Mouse (Mus musculus) heart, embryonic 14.5 days (tissue): ENCODE measurements around the gene Cyth4. TPM values are rescaled to one million over a fixed set of nuclear protein-coding genes. Genes with fewer than 3 reads are reported as not detected.

Source experiments
- ATAC-seq: fragments of 200-750 bp; cut with Nextera tagmentation; 2 replicates; pipeline ENCODE4 v1.8.0; 2017; ENCODE audit warnings: low read depth, moderate TSS enrichment; ENCODE audit not compliant: insufficient number of reproducible peaks, insufficient read depth, low FRiP score
- H3K27ac ChIP-seq, 2 experiments: fragments of 200-500 bp in 1 of 2; fragments of 300-500 bp in 1 of 2; sonication (generic) in 1 of 2; replicated peaks in 1 of 2; 2 replicates each; pipeline ENCODE4 v1.5.1; 2012 to 2014; ENCODE audit warnings: low read depth in 2 of 2, low read length in 2 of 2, control low read depth in 1 of 2, mild to moderate bottlenecking in 1 of 2, mixed read lengths in 1 of 2; ENCODE audit not compliant: control insufficient read depth in 1 of 2, insufficient read depth in 1 of 2
- H3K27me3 ChIP-seq: fragments of 300-500 bp; sonication (generic); 2 replicates; pipeline ENCODE4 v1.6.1; 2014; ENCODE audit warnings: mild to moderate bottlenecking, low read length, control low read depth; ENCODE audit not compliant: control insufficient read depth, insufficient read depth
- H3K36me3 ChIP-seq: fragments of 300-500 bp; sonication (generic); 2 replicates; pipeline ENCODE4 v1.6.1; 2014; ENCODE audit warnings: mild to moderate bottlenecking, control low read depth, low read length, mixed read lengths; ENCODE audit not compliant: control insufficient read depth, insufficient read depth
- H3K4me1 ChIP-seq, 2 experiments: fragments of 200-500 bp in 1 of 2; fragments of 300-500 bp in 1 of 2; sonication (generic) in 1 of 2; 2 replicates each; pipeline ENCODE4 v1.6.1; 2012 to 2014; ENCODE audit warnings: low read length in 2 of 2, control low read depth in 1 of 2, mixed read lengths in 1 of 2; ENCODE audit not compliant: control insufficient read depth in 2 of 2, insufficient read depth in 2 of 2
- H3K4me2 ChIP-seq: fragments of 300-500 bp; sonication (generic); 2 replicates; pipeline ENCODE4 v1.6.1; 2014; ENCODE audit warnings: mild to moderate bottlenecking, low read length
- H3K4me3 ChIP-seq, 2 experiments: fragments of 200-500 bp in 1 of 2; fragments of 300-500 bp in 1 of 2; sonication (generic) in 1 of 2; 2 replicates each; pipeline ENCODE4 v1.5.1; 2012 to 2014; ENCODE audit warnings: low read length in 2 of 2, mild to moderate bottlenecking in 2 of 2, control low read depth in 1 of 2, low read depth in 1 of 2, moderate library complexity in 1 of 2; ENCODE audit not compliant: control insufficient read depth in 1 of 2, insufficient read depth in 1 of 2
- H3K9ac ChIP-seq: fragments of 300-500 bp; sonication (generic); 2 replicates; pipeline ENCODE4 v1.6.1; 2014; ENCODE audit warnings: mild to moderate bottlenecking, low read length
- H3K9me3 ChIP-seq: fragments of 300-500 bp; sonication (generic); 2 replicates; pipeline ENCODE4 v1.6.1; 2016; ENCODE audit warnings: low read length, control low read depth; ENCODE audit not compliant: control insufficient read depth
- WGBS: fragments of 180-500 bp; shearing (Covaris S2); extraction: QIAGEN DNeasy Blood & Tissue Kit; methylation state at CpG from one replicate; pipeline ENCODE4 v1.1.7; 2014; 5-methylcytosine and 5-hydroxymethylcytosine counted together
- polyA plus RNA-seq: library from polyadenylated mRNA; unstranded; fragments of >200 nt; fragmentation: Nextera tagmentation; extraction: Ambion mirVana; gene quantifications from 2 replicates; pipeline ENCODE4 v1.2.1, GENCODE M21; 2014

The Cyth4 gene
- polyA plus RNA-seq, 1 experiment from 2014 or later = 2.4 TPM

DNA sequence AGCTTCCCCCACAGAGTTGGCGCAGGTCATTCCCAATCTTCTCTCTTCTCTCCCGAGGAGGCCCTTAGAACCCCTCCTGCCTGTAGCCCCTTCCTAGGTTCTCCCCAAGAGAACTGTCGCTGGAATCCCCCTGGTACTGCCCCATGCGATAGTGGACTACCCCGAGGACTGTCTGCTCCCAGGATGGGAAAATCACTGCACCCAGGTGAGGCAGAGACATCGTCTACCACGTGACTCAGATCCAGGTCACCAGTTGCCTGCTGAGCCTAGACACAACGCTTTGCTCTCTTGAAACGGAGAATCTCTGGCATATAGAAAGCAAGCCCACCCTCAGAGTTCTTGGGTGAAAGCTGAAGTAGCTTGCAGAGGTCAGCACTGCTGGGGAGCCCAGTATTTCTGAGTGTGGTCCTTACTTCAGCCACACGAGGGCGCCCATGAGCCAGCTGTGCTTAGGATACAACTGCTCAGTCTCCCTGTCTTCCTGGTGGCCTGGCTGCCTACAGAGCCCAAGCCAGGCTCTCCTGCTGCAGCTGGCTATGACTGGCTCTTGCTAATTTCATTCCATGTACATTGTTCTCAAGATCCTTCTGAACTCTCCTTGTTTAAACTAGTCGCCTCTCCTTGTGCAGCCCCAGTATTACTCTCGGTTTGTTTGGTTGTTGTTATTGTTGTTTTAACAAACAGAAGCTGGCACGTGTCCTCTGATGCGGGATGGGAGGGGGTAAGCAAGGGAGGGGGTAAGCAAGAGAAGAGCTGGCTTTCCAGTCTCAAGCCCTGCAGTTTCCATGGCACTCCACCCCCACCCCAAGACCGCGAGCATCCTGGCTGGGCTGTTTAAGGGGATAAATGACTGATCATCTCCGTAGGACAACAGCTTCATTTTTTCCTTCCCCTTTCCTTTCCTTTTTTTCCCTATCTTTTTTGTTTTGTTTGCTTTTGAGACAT is 9.5 kb upstream of the Cyth4 start:
- Histone ChIP-seq H3K4me2 (no peak overlapping the region), H3K9ac (no peak overlapping the region), H3K4me3 (no peak overlapping the region), H3K27ac (no peak overlapping the region), H3K4me1 (no peaks in the 10 kb centered on the region), H3K9me3 (peaks cover 3% of the 10 kb centered on the region; the same call in 1 of the 2 replicates), H3K36me3 (no peaks in the 10 kb centered on the region), H3K27me3 (no peaks in the 10 kb centered on the region)
- 52% methylated on average over 18 of the region's 18 CpGs for WGBS
- peak; percentile 38; the same call in 1 of the 2 replicates for ATAC-seq

DNA sequence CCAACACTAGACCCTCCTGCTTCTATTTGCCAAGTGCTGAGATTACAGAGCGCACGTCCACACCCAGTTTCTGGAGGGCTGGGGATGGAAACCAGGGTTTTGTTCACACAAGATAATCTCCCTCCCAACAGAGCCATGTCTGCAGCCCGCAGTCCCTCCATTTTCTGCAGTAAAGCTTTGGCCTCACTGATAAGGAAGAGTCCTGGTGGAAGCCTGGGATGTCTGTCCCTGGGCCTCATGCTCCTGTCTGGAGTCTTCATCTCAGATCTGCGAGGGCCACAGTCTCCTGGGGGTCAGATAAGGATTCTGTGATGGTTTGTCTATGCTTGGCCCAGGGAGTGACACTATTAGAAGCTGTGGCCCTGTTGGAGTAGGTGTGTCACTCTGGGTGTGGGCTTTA is 8.8 kb upstream of the Cyth4 start:
- H3K27me3 ChIP-seq = no peaks in the 10 kb centered on the region
- no peak overlapping the region for H3K9ac ChIP-seq
- no peak overlapping the region for H3K4me3 ChIP-seq
- no peak overlapping the region for H3K4me2 ChIP-seq
- no peak overlapping the region for H3K27ac ChIP-seq
- no peaks in the 10 kb centered on the region for H3K36me3 ChIP-seq
- H3K9me3 ChIP-seq = peaks cover 3% of the 10 kb centered on the region; the same call in 1 of the 2 replicates
- WGBS = 58% methylated on average over 4 of the region's 4 CpGs
- ATAC-seq = no peak
- no peaks in the 10 kb centered on the region for H3K4me1 ChIP-seq

DNA sequence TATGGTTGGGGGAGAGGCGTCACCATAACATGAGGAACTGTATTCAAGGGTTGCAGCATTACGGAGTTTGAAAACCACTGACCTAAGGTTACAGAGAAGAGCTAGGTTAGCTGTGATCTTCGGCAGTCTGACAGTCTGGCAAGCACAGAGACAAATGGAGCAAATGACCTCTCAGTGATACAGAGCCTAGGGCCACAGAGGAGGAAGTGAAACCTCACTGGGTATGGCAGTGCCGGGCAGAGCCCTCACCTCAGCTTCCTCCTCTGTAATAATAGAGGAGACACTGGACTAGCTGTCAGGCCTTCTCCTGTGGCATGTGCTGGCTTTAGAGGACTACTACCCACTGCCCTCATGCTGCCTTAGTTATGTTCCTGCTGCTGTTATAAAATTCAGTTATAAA is 7.9 kb upstream of the Cyth4 start:
- peaks cover 3% of the 10 kb centered on the region; the same call in 1 of the 2 replicates for H3K9me3 ChIP-seq
- ATAC-seq = no peak
- H3K27ac ChIP-seq = no peak overlapping the region
- no peaks in the 10 kb centered on the region for H3K27me3 ChIP-seq
- no peaks in the 10 kb centered on the region for H3K4me1 ChIP-seq
- no peak overlapping the region for H3K4me2 ChIP-seq
- 78% methylated on average over 4 of the region's 4 CpGs for WGBS
- H3K36me3 ChIP-seq = no peaks in the 10 kb centered on the region
- no peak overlapping the region for H3K4me3 ChIP-seq
- H3K9ac ChIP-seq = no peak overlapping the region

DNA sequence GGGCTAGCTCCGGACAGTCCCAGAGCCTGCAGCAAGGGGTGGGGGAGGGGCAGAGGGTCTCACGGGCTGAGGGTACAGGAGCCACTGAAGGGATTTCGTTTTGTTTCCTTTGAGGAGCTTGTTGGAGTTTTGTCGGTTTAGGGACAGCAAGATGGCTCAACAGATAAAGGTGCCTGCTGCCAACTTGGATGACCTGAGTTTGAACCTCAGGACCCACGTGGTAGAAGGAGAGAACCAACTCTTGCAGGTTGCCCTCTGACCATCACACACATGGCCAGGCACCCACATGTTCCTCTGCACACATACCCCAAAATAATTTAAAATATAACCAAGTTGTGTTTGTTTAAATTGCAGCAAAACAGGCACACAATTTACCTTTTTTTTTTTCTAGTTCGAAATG is 6.9 kb upstream of the Cyth4 start:
- WGBS = 65% methylated on average over 6 of the region's 6 CpGs
- H3K4me3 ChIP-seq = no peak overlapping the region
- no peak for ATAC-seq

DNA sequence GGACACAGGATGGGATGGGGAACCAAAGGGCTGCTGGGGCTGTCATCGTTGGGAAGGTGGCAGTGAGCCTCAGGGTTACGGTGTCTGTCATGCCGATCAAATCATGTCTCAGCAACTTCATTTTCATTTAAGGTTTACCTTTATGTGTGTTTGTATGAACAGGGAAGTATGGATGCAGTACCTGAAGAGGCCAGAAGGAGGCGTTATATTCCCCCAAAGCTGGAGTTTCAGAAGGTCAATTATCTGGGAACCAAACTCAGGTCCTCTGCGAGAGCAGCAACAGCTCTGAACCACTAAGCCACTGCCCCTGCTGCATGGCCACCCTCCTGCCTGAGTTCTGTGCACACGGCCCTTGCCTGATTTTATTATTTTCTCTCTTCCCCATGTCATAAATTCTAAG is 6.1 kb upstream of the Cyth4 start:
- Histone ChIP-seq H3K27me3 (no peaks in the 10 kb centered on the region), H3K36me3 (no peaks in the 10 kb centered on the region), H3K9ac (no peak overlapping the region), H3K4me1 (no peaks in the 10 kb centered on the region), H3K4me2 (no peak overlapping the region), H3K27ac (no peak overlapping the region), H3K9me3 (no peaks in the 10 kb centered on the region), H3K4me3 (no peak overlapping the region)
- no peak for ATAC-seq
- 77% methylated on average over 6 of the region's 6 CpGs for WGBS

More for the DNA sequence above, 6.9 kb upstream of the Cyth4 start:
- Histone ChIP-seq H3K27ac (no peak overlapping the region), H3K9ac (no peak overlapping the region), H3K36me3 (no peaks in the 10 kb centered on the region), H3K4me1 (no peaks in the 10 kb centered on the region), H3K9me3 (no peaks in the 10 kb centered on the region), H3K4me2 (no peak overlapping the region), H3K27me3 (no peaks in the 10 kb centered on the region)

DNA sequence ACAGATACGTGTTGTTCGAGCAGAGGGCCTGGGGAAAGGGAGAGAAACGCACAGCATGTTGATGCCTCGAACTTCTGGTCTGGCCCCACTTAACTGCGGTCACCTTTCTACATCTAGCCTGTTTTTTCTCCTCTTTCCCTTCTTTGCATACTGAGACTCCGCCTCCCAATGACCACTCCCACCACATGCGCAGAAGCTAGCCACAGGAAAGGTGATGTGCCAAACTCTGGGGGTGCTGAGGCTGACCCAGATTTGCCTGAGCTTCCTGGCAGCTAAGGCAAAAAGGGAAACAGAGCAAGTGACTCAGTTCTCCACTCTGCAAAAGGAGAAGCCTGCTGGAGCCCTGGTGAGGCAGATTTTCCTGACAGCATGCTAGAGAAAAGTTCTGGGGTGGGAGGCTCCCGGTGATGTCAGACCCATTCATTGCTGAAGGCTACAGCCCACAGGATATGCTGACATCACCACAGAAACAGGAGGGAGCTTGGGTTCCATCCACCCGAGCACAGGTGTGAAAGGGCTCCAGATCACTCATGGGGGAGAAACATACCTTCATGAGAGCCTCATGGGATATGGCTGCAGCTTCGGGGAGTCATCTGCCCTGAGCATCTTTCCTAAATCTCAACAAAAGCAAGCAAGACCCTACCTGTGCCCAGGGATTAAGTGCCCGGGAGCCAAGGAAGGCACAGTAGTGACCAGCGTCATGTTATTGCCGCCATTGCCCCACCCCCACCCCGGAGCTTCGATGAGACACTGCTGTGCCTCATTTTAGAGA is 5.0 kb upstream of the Cyth4 start:
- Histone ChIP-seq H3K27ac (no peak overlapping the region), H3K9ac (no peak overlapping the region), H3K36me3 (no peaks in the 10 kb centered on the region), H3K4me3 (no peak overlapping the region), H3K9me3 (no peaks in the 10 kb centered on the region), H3K4me1 (no peaks in the 10 kb centered on the region), H3K4me2 (no peak overlapping the region), H3K27me3 (no peaks in the 10 kb centered on the region)
- WGBS = 58% methylated on average over 15 of the region's 15 CpGs
- ATAC-seq = no peak

DNA sequence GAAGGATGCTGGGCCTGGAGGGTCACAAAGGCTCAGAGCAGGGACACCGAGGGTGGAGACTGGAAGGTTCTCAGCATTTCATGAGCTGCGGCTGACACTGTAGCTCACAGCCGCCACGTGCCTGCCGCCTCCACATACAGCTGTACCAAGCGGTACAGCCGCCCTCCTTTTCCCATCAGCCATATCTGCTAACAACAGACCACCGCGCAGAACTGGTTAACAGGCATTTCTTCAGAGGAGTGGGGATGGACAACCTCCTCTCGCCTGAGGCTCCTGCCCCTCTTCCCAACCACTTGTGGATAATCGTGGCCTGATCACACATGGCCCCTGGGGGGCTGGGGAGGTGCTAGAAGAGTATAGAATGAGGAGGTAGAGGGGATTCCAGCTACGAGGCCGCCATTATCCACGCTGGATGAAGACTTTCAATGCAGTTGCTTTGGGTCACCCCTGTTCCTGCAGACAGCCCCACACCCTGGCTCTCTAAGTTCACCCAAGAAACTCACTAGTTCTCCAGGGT is 4.3 kb upstream of the Cyth4 start:
- ATAC-seq = no peak
- Histone ChIP-seq H3K4me3 (no peak overlapping the region), H3K4me1 (no peaks in the 10 kb centered on the region), H3K27ac (no peak overlapping the region), H3K27me3 (no peaks in the 10 kb centered on the region), H3K36me3 (no peaks in the 10 kb centered on the region), H3K9me3 (no peaks in the 10 kb centered on the region), H3K4me2 (no peak overlapping the region), H3K9ac (no peak overlapping the region)
- WGBS = 78% methylated on average over 14 of the region's 14 CpGs
